Mouse (Mus musculus): ENCODE measurements around the gene Reps1. TPM values are rescaled to one million over a fixed set of nuclear protein-coding genes. Genes with fewer than 3 reads are reported as not detected.

Gene Reps1
- total RNA-seq (2021), result 10 to 100 TPM; 70.2 to 72.0 TPM

DNA sequence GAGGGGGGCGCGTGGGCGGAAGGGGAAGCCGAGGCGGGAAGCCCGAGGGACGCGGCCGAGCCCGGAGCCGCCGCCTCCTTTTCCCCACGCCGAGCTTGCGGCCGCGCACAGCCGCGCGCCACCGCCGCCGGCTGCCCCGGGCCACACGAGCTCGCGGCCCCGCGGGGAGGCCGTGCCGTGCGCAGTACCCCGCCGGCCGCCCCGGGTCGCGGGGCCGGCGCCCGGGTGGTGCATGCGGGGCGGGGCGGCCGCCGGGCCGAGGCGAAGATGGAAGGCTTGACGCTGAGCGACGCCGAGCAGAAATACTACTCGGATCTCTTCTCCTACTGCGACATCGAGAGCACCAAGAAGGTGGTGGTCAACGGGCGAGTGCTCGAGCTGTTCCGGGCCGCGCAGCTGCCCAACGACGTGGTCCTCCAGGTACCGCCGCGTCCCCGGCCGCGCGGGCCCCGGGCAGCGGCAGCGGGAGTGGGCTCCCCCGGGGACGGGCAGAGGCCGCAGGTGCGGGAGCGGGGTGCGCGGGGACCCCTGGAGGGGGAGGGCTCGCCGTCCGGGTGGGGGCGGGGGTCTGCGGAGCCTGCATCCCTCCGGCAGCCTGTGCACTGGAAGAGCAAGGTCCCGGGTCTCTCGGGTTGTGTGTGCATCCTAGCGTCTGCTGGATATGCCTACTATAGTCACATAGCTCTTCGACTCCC is at the start of gene Reps1:
Gene Reps1 (plus strand): TSS at position 166 of the 695 bp plus-strand sequence.
- peak in 1 of 2 experiments; percentile 34 for DNase-seq (ENCODE audit: extremely low spot score in 1 of 2, low spot score in 1 of 2)

- DNase-seq (ENCODE audit: extremely low spot score in 1 of 2, low spot score in 1 of 2), result no peak
Measured at GRCm38 (mm10) chr10:18006756-18007155, 48.9 kb upstream of the Reps1 start.

GRCm38 (mm10) chr10:18007243-18007642 is 48.4 kb upstream of the Reps1 start:
- DNase-seq (ENCODE audit: extremely low spot score in 1 of 2, low spot score in 1 of 2), result no peak

DNA sequence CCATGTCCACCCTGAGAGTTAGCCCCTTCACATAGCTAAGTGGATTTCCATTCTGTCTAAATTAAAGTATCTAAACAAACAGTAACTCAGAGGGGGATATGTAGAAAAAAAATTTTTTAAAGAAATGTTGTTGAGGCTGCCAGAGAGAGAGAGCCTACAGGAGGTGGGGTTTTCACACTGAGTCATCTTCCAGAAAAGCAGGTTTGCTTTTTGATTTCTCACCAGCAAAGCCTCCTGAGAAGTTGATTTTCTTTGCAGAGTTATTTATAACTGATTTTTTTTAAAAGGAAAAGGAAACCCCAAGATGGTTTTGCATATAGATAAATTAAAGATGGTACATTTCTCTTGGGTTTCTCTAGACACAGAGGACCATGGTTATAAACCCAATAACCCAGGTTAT is 47.5 kb upstream of the Reps1 start:
- no peak for DNase-seq (ENCODE audit: extremely low spot score in 1 of 2, low spot score in 1 of 2)

- no peak for DNase-seq (ENCODE audit: extremely low spot score in 1 of 2, low spot score in 1 of 2)
Measured at GRCm38 (mm10) chr10:18009744-18010143, 45.9 kb upstream of the Reps1 start.

DNA sequence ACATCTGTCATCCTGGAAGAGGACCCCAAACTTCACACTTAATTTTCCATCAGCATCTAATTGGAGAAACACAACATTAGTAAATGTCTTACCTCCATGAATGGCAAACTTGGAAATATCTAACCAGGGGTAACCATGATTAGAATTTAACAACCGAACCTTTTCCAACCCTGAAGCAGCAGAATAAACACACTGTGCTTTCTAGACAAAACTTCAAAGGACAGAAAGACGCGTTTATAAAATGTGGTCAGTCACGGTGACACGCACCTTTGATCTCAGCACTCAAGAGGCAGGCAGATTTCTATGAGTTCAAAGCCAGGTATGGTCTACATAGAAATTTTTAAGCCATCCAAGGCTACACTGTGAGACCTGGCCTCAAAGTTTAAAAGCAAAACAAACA is 43.9 kb upstream of the Reps1 start:
- no peak for DNase-seq (ENCODE audit: extremely low spot score in 1 of 2, low spot score in 1 of 2)

- no peak for DNase-seq (ENCODE audit: extremely low spot score in 1 of 2, low spot score in 1 of 2)
Measured at GRCm38 (mm10) chr10:18020443-18020842, 35.2 kb upstream of the Reps1 start.

DNA sequence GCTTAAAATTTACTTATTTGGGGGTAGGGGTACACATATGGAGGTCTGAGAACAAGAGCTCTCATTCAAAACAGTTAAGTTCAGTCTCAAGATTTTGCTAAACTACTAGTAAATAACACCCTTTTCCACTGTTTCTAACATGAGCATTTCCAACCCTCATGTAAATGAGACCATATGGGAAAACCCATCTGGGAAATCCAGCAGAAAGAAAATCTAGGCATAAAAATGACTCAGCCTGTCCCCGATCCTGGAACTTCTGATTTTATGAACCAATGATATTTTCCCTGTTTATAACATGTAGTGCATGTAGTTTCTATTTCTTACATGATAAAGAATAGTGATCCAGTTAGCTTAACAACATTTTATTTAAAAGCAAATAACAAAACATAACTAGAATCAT is 34.8 kb upstream of the Reps1 start:
- no peak for DNase-seq (ENCODE audit: extremely low spot score in 1 of 2, low spot score in 1 of 2)

DNA sequence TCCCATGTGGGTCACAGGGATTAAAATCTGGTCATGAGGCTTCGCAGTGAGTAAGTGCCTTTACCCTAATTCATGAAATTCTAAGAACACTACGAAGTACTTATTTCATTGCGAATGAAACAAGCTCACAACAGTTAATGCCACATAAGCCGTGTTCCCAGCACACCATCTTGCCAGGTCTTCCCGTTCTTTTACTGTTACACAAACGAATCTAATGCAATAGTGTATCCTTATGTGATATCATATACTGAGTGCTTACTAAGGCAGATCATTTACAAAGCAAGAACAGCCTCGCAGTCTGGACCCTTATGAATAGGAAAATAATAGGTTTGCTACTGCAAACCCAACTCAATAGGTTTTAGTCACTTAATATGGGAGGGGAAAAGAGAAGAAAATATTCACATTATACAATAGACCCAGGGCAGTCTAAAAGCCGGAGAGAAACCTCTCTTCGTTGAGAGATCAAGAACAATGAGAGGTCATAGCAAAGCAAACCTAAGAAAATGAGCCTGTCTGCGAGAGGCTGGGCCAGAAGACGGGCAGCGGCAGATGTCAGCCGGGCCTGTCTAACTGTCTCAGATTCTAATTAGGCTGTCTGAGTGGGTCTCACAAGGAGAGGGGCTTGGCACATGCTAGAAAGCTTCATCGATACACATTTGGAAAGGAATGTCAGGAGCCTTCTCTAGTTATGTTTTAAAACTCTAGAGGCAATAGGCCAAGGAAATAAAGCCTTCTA is 33.9 kb upstream of the Reps1 start:
- DNase-seq (ENCODE audit: extremely low spot score in 1 of 2, low spot score in 1 of 2), result peak in 1 of 2 experiments; percentile 15

DNA sequence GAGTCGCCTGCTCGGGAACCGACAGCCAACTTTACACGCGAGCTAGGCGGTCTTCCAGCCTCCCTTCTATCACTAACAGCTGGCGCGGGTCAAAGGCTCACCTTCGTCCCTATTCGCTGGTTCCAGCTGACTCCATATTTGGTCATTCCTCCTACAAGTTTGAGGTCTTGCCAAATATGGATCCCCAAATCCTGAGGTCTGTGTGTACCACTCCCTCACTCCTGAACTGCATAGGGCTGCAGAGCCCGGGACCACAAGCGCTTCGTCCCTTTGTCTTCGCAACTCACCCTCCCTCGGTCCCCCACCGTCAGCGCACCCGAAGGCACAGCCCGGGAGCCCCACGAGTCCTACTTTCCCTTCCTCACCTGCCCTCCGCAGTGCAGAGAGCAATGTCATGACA is 33.3 kb upstream of the Reps1 start:
- peak; percentile 28 to 30 for DNase-seq (ENCODE audit: extremely low spot score in 1 of 2, low spot score in 1 of 2)

- DNase-seq (ENCODE audit: extremely low spot score in 1 of 2, low spot score in 1 of 2), result peak; percentile 30 to 53
Measured at GRCm38 (mm10) chr10:18022741-18023347, 32.8 kb upstream of the Reps1 start, which contains the start of gene Abracl. Gene Abracl (minus strand): TSS chr10:18023288.

GRCm38 (mm10) chr10:18034408-18034807 is 21.3 kb upstream of the Reps1 start:
- no peak for DNase-seq (ENCODE audit: extremely low spot score in 1 of 2, low spot score in 1 of 2)

DNA sequence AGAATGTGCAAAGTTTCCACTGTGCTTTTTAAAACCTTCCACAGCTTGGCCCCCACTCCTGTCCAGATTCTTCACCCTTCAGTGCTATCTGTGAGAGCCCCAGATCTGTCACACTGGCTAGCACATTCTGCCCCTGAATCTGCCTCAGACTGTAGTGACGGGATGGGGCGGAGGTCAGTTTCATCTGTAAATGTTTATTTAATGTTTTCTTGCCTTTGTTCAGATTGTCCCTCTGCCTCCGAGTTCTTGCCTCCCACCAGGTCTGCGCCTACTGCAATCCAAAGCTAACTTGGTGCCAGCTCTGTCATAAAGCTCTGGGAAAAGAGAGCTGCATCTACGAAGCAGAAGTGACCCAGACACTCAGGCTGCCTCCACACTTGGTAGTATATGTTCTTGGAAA is 18.8 kb upstream of the Reps1 start:
- DNase-seq (ENCODE audit: extremely low spot score in 1 of 2, low spot score in 1 of 2), result no peak

DNA sequence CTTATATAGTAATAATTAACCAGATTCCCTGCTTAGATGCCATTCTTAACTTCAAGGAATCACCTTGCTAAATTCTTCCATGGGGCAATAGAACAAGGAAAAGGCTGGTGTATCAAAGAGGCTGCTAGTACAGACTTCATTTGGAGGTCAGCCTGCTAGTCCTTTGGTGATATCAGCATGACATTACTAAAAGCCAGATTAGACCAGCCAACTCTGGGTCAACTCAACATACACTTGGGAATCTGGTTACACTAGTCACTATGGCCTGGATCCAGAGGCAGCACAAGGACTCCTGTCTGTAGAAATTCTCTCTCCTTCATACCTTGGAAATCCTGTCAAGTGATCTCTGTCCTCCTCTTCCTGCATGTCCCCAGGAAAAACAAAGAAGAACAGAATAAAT is 9.3 kb upstream of the Reps1 start:
- no peak for DNase-seq (ENCODE audit: extremely low spot score in 1 of 2, low spot score in 1 of 2)

DNA sequence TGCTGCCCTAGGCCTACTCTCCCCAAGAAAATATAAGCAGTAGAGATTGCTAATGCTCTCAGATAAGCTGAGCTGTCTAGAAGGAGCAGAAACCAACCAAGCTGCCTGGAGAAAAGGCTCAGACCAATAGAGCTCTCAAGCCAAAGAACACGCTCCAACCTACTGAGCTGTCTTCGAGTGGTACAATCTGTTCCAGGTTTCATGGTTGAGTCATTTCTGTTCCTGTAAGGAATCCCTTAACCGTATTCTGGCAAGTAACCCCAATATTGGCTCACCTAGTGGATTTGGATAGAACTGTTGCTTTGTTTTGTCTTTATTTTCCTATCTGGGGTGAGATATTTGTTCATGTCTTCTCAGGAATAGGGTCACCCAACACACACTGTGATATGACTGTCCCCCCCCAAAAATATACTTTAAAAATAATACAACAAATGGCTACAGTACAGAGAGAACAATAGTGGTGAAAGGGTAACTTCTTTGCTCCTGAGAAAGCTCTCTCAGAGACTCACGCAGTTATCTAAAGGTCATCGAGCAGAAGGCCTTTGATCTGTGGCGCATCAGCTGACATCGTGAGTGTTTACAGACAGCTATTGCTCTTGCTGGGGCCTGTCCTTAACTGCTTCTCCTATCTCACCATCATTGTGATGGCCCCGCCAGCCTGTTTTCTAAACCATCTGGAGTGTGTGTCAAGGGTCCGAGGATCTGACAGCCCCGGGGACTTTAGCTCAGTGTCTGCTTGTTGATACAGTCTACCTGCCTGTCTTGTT is 8.1 kb upstream of the Reps1 start:
- DNase-seq (ENCODE audit: extremely low spot score in 1 of 2, low spot score in 1 of 2), result no peak

- peak; percentile 68 to 83 for DNase-seq (ENCODE audit: extremely low spot score in 1 of 2, low spot score in 1 of 2)
Measured at GRCm38 (mm10) chr10:18055009-18055695, 509 bp upstream of the Reps1 start.

- DNase-seq (ENCODE audit: extremely low spot score in 1 of 2, low spot score in 1 of 2), result no peak
Measured at GRCm38 (mm10) chr10:18056391-18056745, 707 bp downstream of the Reps1 start.

DNA sequence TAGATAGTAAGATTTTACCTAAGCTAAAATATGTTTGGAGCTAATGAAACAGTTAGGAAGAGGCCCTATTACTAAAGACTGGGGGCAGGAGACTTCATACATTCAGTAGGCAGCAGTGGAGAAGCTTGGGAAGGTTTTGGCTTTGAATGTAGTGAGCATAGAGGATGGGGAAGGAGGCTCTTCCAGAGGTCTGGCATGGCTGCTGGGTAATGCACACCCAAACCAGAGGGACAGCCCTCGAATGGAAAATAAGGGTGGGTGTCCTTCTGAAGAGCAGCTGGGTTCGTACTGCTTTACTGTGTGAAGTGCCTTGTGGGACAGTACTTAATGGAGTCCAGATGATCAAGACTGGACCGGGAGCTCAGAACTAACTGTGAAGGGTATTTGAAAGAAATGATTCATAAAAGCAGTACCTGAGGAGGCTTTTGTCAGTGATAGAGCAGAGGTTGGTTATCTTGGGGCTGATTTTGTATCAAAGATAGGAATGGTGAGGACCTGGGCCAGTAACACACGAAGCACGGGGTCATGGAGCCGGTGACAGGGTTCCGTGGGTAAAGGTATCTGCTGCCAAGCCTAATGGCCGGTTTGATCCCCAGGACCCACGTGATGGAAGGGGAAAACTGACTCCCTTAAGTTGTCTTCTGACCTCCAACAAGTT is 3.1 kb downstream of the Reps1 start:
- DNase-seq (ENCODE audit: extremely low spot score in 1 of 2, low spot score in 1 of 2), result no peak

- no peak for DNase-seq (ENCODE audit: extremely low spot score in 1 of 2, low spot score in 1 of 2)
Measured at GRCm38 (mm10) chr10:18059807-18060206, 4.1 kb downstream of the Reps1 start.

GRCm38 (mm10) chr10:18060778-18061177 is 5.1 kb downstream of the Reps1 start:
- DNase-seq (ENCODE audit: extremely low spot score in 1 of 2, low spot score in 1 of 2), result no peak
